Mouse (Mus musculus): ENCODE measurements around the gene Med8.

GRCm38 (mm10) chr4:118445088-118445487 is 36.0 kb downstream of the Med8 start:
- TF ChIP-seq POLR2A (IDR thresholded peaks at IDR 0.05; ENCODE audit: borderline replicate concordance, extremely low read depth, low read depth, low read length): no peak
- no peak for TF ChIP-seq CTCF (IDR thresholded peaks at IDR 0.05; ENCODE audit: insufficient read depth, low read length)

Measured in lung, adult 2 months (tissue).